Mouse (Mus musculus): Measurements from ENCODE around the gene Tnfrsf14. TPM values are rescaled to one million over a fixed set of nuclear protein-coding genes. Genes with fewer than 3 reads are reported as not detected.
A peak's percentile ranks its signal among the peaks of the same experiment; 100 is the strongest.

Gene Tnfrsf14
- polyA plus RNA-seq, 1 experiment from 2014 or later: 1.1 TPM

- H3K27me3 ChIP-seq: peaks cover 29% of the 10 kb centered on the region
- H3K9ac ChIP-seq: no peak overlapping the region
- H3K4me1 ChIP-seq: peaks cover 23% of the 10 kb centered on the region
- peak overlapping the region; percentile 27 for H3K4me3 ChIP-seq
- no peaks in the 10 kb centered on the region for H3K36me3 ChIP-seq
- ATAC-seq (ENCODE audit: insufficient number of reproducible peaks, low FRiP score, low TSS enrichment, low read depth): peak; percentile 79
- WGBS: 3% methylated on average over 8 of the region's 8 CpGs
- no peaks in the 10 kb centered on the region for H3K9me3 ChIP-seq
- H3K4me2 ChIP-seq: peak overlapping the region; percentile 56
- no peak overlapping the region for H3K27ac ChIP-seq
These were observed 18.0 kb upstream of the Tnfrsf14 start for GRCm38 (mm10) chr4:154946319-154946718.

GRCm38 (mm10) chr4:154944121-154944590 lies 15.8 kb upstream of the Tnfrsf14 start:
- H3K27ac ChIP-seq: no peak overlapping the region
- peaks cover 12% of the 10 kb centered on the region; the same call in 1 of the 2 replicates for H3K27me3 ChIP-seq
- ATAC-seq (ENCODE audit: insufficient number of reproducible peaks, low FRiP score, low TSS enrichment, low read depth): peak; percentile 68; the same call in 1 of the 2 replicates
- no peaks in the 10 kb centered on the region for H3K9me3 ChIP-seq
- no peak overlapping the region for H3K4me2 ChIP-seq
- H3K36me3 ChIP-seq: no peaks in the 10 kb centered on the region
- H3K4me3 ChIP-seq: no peak overlapping the region
- WGBS: 24% methylated on average over 2 of the region's 2 CpGs
- H3K9ac ChIP-seq: no peak overlapping the region
- H3K4me1 ChIP-seq: peaks cover 18% of the 10 kb centered on the region

- WGBS: 81% methylated on average over 6 of the region's 6 CpGs
- no peak overlapping the region for H3K27ac ChIP-seq
- no peak overlapping the region for H3K4me2 ChIP-seq
- no peak overlapping the region for H3K9ac ChIP-seq
- H3K4me1 ChIP-seq: peaks cover 15% of the 10 kb centered on the region
- no peak for ATAC-seq (ENCODE audit: insufficient number of reproducible peaks, low FRiP score, low TSS enrichment, low read depth)
- no peaks in the 10 kb centered on the region for H3K36me3 ChIP-seq
- peaks cover 5% of the 10 kb centered on the region; the same call in 1 of the 2 replicates for H3K27me3 ChIP-seq
- H3K9me3 ChIP-seq: no peaks in the 10 kb centered on the region
- H3K4me3 ChIP-seq: no peak overlapping the region
These were observed 15.1 kb upstream of the Tnfrsf14 start for GRCm38 (mm10) chr4:154943323-154944039.

- H3K4me1 ChIP-seq: peaks cover 12% of the 10 kb centered on the region
- no peak overlapping the region for H3K4me2 ChIP-seq
- 73% methylated on average over 10 of the region's 10 CpGs for WGBS
- no peaks in the 10 kb centered on the region for H3K36me3 ChIP-seq
- H3K27ac ChIP-seq: no peak overlapping the region
- H3K9me3 ChIP-seq: no peaks in the 10 kb centered on the region
- H3K4me3 ChIP-seq: no peak overlapping the region
- no peak for ATAC-seq (ENCODE audit: insufficient number of reproducible peaks, low FRiP score, low TSS enrichment, low read depth)
- H3K27me3 ChIP-seq: no peaks in the 10 kb centered on the region
- H3K9ac ChIP-seq: no peak overlapping the region
These were observed 14.4 kb upstream of the Tnfrsf14 start for GRCm38 (mm10) chr4:154942632-154943322.

- ATAC-seq (ENCODE audit: insufficient number of reproducible peaks, low FRiP score, low TSS enrichment, low read depth): no peak
- H3K27me3 ChIP-seq: no peaks in the 10 kb centered on the region
- WGBS: 92% methylated on average over 5 of the region's 5 CpGs
- no peaks in the 10 kb centered on the region for H3K9me3 ChIP-seq
- no peaks in the 10 kb centered on the region for H3K36me3 ChIP-seq
- H3K27ac ChIP-seq: no peak overlapping the region
- no peak overlapping the region for H3K4me3 ChIP-seq
- H3K4me2 ChIP-seq: no peak overlapping the region
- peaks cover 12% of the 10 kb centered on the region for H3K4me1 ChIP-seq
- no peak overlapping the region for H3K9ac ChIP-seq
These were observed 13.5 kb upstream of the Tnfrsf14 start for GRCm38 (mm10) chr4:154941831-154942230.

GRCm38 (mm10) chr4:154940156-154940555 lies 11.8 kb upstream of the Tnfrsf14 start:
- 0 out of 2 replicates have a peak, but pooled peaks cover 2% of the 10 kb centered on the region for H3K4me1 ChIP-seq
- no peak overlapping the region for H3K9ac ChIP-seq
- H3K4me3 ChIP-seq: no peak overlapping the region
- H3K9me3 ChIP-seq: no peaks in the 10 kb centered on the region
- WGBS: 91% methylated on average over 2 of the region's 2 CpGs
- H3K27me3 ChIP-seq: no peaks in the 10 kb centered on the region
- no peak overlapping the region for H3K27ac ChIP-seq
- no peaks in the 10 kb centered on the region for H3K36me3 ChIP-seq
- ATAC-seq (ENCODE audit: insufficient number of reproducible peaks, low FRiP score, low TSS enrichment, low read depth): no peak
- H3K4me2 ChIP-seq: no peak overlapping the region

- Histone ChIP-seq H3K27ac (no peak overlapping the region), H3K9ac (no peak overlapping the region), H3K4me1 (no peaks in the 10 kb centered on the region), H3K9me3 (no peaks in the 10 kb centered on the region), H3K36me3 (no peaks in the 10 kb centered on the region), H3K27me3 (no peaks in the 10 kb centered on the region), H3K4me2 (no peak overlapping the region), H3K4me3 (no peak overlapping the region)
- ATAC-seq (ENCODE audit: insufficient number of reproducible peaks, low FRiP score, low TSS enrichment, low read depth): no peak
- WGBS: 67% methylated on average over 1 of the region's 1 CpGs
These were observed 9.4 kb upstream of the Tnfrsf14 start for GRCm38 (mm10) chr4:154937746-154938145.

- H3K27me3 ChIP-seq: no peaks in the 10 kb centered on the region
- H3K4me1 ChIP-seq: no peaks in the 10 kb centered on the region
- no peak overlapping the region for H3K4me2 ChIP-seq
- H3K36me3 ChIP-seq: no peaks in the 10 kb centered on the region
- H3K4me3 ChIP-seq: no peak overlapping the region
- no peak overlapping the region for H3K27ac ChIP-seq
- no peak for ATAC-seq (ENCODE audit: insufficient number of reproducible peaks, low FRiP score, low TSS enrichment, low read depth)
- 56% methylated on average over 8 of the region's 8 CpGs for WGBS
- H3K9me3 ChIP-seq: no peaks in the 10 kb centered on the region
- no peak overlapping the region for H3K9ac ChIP-seq
These were observed 8.3 kb upstream of the Tnfrsf14 start for GRCm38 (mm10) chr4:154936542-154937255.

- Histone ChIP-seq H3K9me3 (no peaks in the 10 kb centered on the region), H3K9ac (no peak overlapping the region), H3K4me1 (no peaks in the 10 kb centered on the region), H3K36me3 (no peaks in the 10 kb centered on the region), H3K4me3 (no peak overlapping the region), H3K27ac (no peak overlapping the region), H3K27me3 (no peaks in the 10 kb centered on the region), H3K4me2 (no peak overlapping the region)
- 73% methylated on average over 7 of the region's 7 CpGs for WGBS
- no peak for ATAC-seq (ENCODE audit: insufficient number of reproducible peaks, low FRiP score, low TSS enrichment, low read depth)
These were observed 7.4 kb upstream of the Tnfrsf14 start for GRCm38 (mm10) chr4:154935788-154936187.

GRCm38 (mm10) chr4:154934800-154935199 lies 6.4 kb upstream of the Tnfrsf14 start:
- no peak for ATAC-seq (ENCODE audit: insufficient number of reproducible peaks, low FRiP score, low TSS enrichment, low read depth)
- Histone ChIP-seq H3K4me2 (no peak overlapping the region), H3K4me3 (no peak overlapping the region), H3K4me1 (no peaks in the 10 kb centered on the region), H3K27ac (no peak overlapping the region), H3K36me3 (no peaks in the 10 kb centered on the region), H3K9me3 (no peaks in the 10 kb centered on the region), H3K27me3 (no peaks in the 10 kb centered on the region), H3K9ac (no peak overlapping the region)
- WGBS: 78% methylated on average over 2 of the region's 2 CpGs

GRCm38 (mm10) chr4:154933306-154933907 lies 5.0 kb upstream of the Tnfrsf14 start:
- ATAC-seq (ENCODE audit: insufficient number of reproducible peaks, low FRiP score, low TSS enrichment, low read depth): no peak
- Histone ChIP-seq H3K4me2 (no peak overlapping the region), H3K27ac (no peak overlapping the region), H3K36me3 (no peaks in the 10 kb centered on the region), H3K9me3 (no peaks in the 10 kb centered on the region), H3K9ac (no peak overlapping the region), H3K4me1 (peaks cover 8% of the 10 kb centered on the region; the same call in 1 of the 2 replicates), H3K4me3 (no peak overlapping the region), H3K27me3 (no peaks in the 10 kb centered on the region)
- WGBS: 50% methylated on average over 13 of the region's 13 CpGs

All from limb, embryonic 15.5 days (tissue).